Mouse (Mus musculus) gastrocnemius, postnatal 36 days (tissue): ENCODE results near the gene Snx10. TPM values are rescaled to one million over a fixed set of nuclear protein-coding genes. Genes with fewer than 3 reads are reported as not detected.
A peak's percentile ranks its signal among the peaks of the same experiment; 100 is the strongest.

ENCODE experiments used
- DNase-seq, 2 experiments: peaks; one replicate each; pipeline ENCODE4 v3.0.0; 2022
- intact Hi-C: fragments of 180-260 bp; cut with DNase I; formaldehyde crosslinking; loops from one replicate; pipeline ENCODE4 v1.15.1; 2025
- total RNA-seq, 2 experiments: library from RNA; stranded (reverse); gene quantifications; 2 replicates each; pipeline ENCODE4 v1.2.3; 2021

Snx10 gene
- total RNA-seq, 2 experiments from 2014 or later, result 4.6 to 6.4 TPM

- DNase-seq, result no peak
- intact Hi-C loops, result no loop called here
Measured at GRCm38 (mm10) chr6:51525001-51525400, 1.3 kb downstream of the Snx10 start.

- no peak for DNase-seq
- intact Hi-C loops, result no loop called here
Measured at GRCm38 (mm10) chr6:51529457-51529856, 5.8 kb downstream of the Snx10 start.

DNA sequence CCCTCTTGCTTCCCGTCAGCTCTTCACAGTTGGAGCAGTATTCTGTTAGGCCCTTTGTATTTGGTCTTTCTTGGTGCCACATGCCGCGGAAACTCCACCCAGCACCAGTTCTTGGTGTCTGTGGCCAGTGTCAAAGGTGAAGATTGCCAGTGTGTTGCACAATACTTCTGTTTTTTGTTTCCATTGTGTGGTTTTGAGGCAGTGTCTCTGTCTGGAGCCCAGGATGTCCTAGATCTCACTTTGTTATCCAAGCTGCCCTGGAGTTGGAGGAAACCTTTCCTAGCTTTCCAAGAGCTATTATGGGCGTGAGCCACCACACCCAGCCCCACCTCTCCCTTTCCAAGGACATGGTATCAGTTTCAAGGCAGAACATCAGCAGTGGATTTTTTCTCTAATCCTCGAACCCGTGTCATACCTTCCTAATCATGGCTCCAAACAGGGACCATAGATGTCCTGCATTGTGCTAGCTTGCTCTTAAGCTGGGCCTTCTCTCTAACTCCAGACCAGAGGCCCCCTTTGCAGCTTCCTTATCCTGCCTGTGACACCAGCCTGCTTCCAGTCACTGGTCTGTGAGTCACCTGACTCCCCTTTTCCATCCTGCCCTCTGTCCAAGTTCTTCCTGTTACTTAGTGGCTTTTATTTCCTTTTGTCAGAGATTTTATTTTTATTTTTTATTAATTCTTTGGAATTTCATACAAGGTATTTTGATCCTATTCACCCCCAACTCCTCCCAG, 9.9 kb downstream of the Snx10 start:
- intact Hi-C loops, result no loop called here
- DNase-seq, result no peak

GRCm38 (mm10) chr6:51535571-51535970, 11.9 kb downstream of the Snx10 start:
- no peak for DNase-seq
- intact Hi-C loops, result no loop called here

GRCm38 (mm10) chr6:51540525-51540924, 16.8 kb downstream of the Snx10 start:
- intact Hi-C loops, result no loop called here

DNA sequence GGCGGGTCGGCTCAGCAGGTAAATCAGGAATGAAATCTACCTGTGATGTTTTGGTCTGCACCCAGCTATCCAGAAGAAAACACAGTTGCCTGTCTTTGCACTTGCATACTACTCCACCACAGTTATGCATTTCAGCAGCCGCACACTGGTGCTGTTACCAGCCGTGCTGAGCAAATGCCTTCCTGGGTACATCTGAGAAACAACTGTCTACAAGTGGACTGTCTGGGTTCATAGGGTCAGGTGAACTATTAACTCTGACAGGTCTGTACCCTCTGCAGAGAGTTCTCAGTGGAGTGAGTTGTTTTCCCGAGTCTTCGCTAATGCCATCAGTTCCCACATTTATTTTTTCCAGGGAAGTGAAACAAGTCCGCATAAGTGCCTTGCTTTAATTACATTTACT, 17.7 kb downstream of the Snx10 start:
- no peak for DNase-seq
- intact Hi-C loops, result no loop called here

More at GRCm38 (mm10) chr6:51540525-51540924, 16.8 kb downstream of the Snx10 start:
- DNase-seq, result no peak

DNA sequence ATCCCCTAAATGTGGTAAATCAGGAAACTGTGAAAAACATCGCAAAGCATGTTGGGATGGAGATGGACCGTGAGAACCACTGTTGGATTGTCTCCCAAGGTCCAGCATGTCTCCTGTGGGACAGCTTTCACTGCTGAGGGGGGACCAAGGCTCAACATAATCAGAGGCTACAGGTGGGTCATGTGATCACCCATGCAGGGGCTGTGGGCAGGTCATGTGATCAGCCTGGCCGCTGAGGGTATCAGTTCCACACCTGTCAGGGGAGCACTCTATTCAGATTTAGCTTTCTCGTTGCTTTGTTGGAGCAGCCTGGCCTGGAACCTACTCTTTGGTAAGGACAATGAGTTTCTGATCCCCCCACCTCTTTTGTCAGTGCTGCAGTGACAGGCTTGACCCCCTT, 18.4 kb downstream of the Snx10 start:
- intact Hi-C loops, result no loop called here
- no peak for DNase-seq

- no peak for DNase-seq
- intact Hi-C loops, result no loop called here
Measured at GRCm38 (mm10) chr6:51543639-51544117, 20.0 kb downstream of the Snx10 start.

GRCm38 (mm10) chr6:51544118-51544681, 20.5 kb downstream of the Snx10 start:
- peak in 1 of 2 experiments; percentile 15 for DNase-seq
- intact Hi-C loops, result no loop called here

DNA sequence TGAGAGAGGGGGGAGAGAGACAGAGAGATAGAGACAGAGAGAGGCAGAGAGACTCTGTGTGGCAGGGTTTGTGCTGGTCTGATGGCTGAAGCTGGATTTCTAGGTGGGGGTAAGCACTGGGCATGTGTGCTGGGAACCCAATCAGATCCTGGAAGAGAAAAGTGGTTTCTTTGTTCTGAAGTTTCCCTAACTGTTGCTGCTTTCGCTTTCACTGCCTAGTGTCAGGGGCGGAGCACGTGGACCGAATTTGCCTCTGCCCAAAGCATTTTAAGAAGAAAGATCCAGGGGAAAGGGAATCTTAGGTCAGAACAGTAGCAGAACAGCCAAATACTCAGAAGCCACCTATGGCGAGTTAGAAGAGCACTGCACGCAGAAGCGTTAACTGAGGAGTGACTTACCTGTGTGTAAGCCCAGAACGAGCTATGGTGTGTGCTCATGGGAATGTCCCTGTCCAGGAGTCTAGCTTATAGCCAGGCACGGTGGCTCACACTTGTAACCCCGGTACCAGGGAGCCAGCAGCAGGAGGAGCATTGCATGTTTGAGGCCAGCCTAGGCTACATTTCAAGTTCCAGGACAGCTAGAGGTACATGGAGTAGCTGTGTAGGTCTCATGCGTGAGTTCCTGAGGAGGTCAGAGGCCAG, 21.6 kb downstream of the Snx10 start:
- DNase-seq, result peak in 1 of 2 experiments; percentile 8
- intact Hi-C loops, result no loop called here

DNA sequence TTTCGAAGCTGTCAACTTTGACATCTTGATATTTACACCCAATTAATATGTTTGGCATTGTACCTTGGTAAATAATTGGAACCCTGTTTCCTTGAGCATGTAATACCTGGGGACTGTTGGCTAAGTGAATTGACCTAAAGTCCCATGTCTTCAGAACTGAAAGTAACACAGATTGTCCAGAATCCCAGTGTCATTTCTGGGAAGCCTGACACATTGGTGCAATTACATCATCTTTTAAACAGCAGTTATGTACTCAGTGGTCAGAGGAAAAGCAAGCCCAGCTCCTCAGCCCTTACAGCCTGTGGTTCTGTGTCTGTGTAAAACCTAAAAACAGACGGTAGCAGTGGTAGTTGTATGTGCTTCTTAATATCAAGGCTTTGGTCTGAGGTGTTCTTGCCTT, 22.4 kb downstream of the Snx10 start:
- intact Hi-C loops, result no loop called here
- no peak for DNase-seq

DNA sequence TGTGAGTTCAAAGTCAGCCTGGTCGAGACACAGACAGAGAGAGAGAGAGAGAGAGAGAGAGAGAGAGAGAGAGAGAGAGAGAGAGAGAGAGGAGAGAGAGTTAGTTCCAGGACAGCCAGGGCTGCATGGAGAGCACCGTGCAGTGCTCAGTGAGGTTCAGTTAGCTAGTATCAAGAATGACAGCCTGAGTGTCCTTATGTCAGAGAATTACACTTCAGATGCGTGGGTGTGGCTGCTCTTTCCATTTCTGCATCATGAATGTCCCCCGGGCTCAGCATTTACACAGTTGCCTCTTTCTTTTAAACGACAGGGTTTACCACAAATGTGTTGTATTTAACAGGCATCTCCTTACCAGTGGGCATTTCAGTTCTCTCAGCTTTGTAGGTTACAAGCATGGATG, 25.1 kb downstream of the Snx10 start:
- no peak for DNase-seq
- intact Hi-C loops, result no loop called here

GRCm38 (mm10) chr6:51551267-51551802, 27.6 kb downstream of the Snx10 start:
- intact Hi-C loops, result no loop called here
- no peak for DNase-seq

GRCm38 (mm10) chr6:51556562-51556961, 32.9 kb downstream of the Snx10 start:
- intact Hi-C loops, result no loop called here
- DNase-seq, result no peak

DNA sequence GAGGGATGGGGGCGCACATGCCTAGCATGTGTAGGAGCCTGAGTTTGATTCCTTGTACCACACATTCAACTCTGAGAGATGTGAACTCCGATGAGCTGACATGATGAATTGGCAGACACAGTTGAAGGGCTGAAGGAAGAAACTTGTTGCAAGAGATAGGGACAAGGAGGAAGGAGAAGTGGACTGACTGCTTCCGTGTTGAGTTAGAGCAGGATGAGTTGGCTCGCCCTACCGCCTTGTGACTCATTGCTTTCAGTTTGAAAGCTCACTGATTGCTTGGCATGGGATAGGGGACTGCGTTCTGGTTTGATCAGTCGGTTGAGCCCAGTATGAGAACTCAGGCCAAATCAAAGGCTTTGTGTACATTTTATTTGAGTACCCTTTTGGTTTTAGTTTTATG, 34.6 kb downstream of the Snx10 start:
- no peak for DNase-seq
- intact Hi-C loops, result no loop called here

- intact Hi-C loops, result no loop called here
- no peak for DNase-seq
Measured at GRCm38 (mm10) chr6:51566771-51567680, 43.3 kb downstream of the Snx10 start.

GRCm38 (mm10) chr6:51569086-51569485, 45.4 kb downstream of the Snx10 start:
- intact Hi-C loops, result no loop called here
- no peak for DNase-seq

GRCm38 (mm10) chr6:51573136-51573535, 49.4 kb downstream of the Snx10 start:
- intact Hi-C loops, result no loop called here
- no peak for DNase-seq

DNA sequence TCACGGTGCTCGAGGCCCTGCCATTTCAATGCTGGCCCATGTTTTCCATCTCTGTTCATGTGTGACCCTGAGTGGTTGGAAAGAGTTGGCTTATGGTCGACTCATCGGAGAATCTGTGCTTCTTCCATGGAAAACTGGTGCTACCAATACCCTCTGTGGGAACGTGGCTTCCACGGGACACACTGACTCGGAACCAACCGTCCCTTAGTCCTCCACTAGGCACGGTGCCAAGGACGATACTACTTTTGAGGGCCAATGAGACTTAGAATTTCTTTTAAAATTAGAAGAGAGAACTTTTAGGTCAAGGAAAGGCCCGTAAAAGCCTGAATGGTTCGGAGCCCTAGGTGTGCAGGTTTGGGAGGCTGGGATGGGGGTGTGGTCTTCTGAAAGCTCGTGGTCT, 50.4 kb downstream of the Snx10 start:
- DNase-seq, result no peak
- intact Hi-C loops, result no loop called here

GRCm38 (mm10) chr6:51578415-51578814, 54.7 kb downstream of the Snx10 start:
- intact Hi-C loops, result loop anchor here (2.0 kb wide), 1 partner anchor 68 kb away; no protein-coding TSS in a partner anchor
- no peak for DNase-seq
